Mouse (Mus musculus) intestine, embryonic 15.5 days (tissue): ENCODE results near the gene Spata20. TPM values are rescaled to one million over a fixed set of nuclear protein-coding genes. Genes with fewer than 3 reads are reported as not detected.

Experiments
- ATAC-seq: fragments of 200-750 bp; cut with Nextera tagmentation; 2 replicates; pipeline ENCODE4 v1.8.0; 2017; ENCODE audit warnings: moderate TSS enrichment, moderate library complexity
- H3K27ac ChIP-seq: fragments of 300-500 bp; sonication (generic); 2 replicates; pipeline ENCODE4 v1.5.1; 2015; ENCODE audit warnings: mild to moderate bottlenecking, inconsistent platforms
- H3K27me3 ChIP-seq: fragments of 300-500 bp; sonication (generic); replicated peaks from 2 replicates; pipeline ENCODE4 v1.6.1; 2015; ENCODE audit warnings: inconsistent platforms
- H3K36me3 ChIP-seq: fragments of 300-500 bp; sonication (generic); 2 replicates; pipeline ENCODE4 v1.6.1; 2015; ENCODE audit warnings: inconsistent platforms
- H3K4me1 ChIP-seq: fragments of 300-500 bp; sonication (generic); replicated peaks from 2 replicates; pipeline ENCODE4 v1.6.1; 2015; ENCODE audit warnings: inconsistent platforms
- H3K4me2 ChIP-seq: fragments of 300-500 bp; sonication (generic); replicated peaks from 2 replicates; pipeline ENCODE4 v1.6.1; 2015; ENCODE audit warnings: mild to moderate bottlenecking, inconsistent platforms
- H3K4me3 ChIP-seq: fragments of 300-500 bp; sonication (generic); replicated peaks from 2 replicates; pipeline ENCODE4 v1.5.1; 2015; ENCODE audit warnings: inconsistent platforms
- H3K9ac ChIP-seq: fragments of 300-500 bp; sonication (generic); 2 replicates; pipeline ENCODE4 v1.6.1; 2015; ENCODE audit warnings: inconsistent platforms
- H3K9me3 ChIP-seq: fragments of 300-500 bp; sonication (generic); 2 replicates; pipeline ENCODE4 v1.6.1; 2016; ENCODE audit warnings: inconsistent platforms
- WGBS: fragments of 180-500 bp; shearing (Covaris S2); methylation state at CpG from one replicate; pipeline ENCODE4 v1.1.7; 2015; 5-methylcytosine and 5-hydroxymethylcytosine counted together
- polyA plus RNA-seq: library from polyadenylated mRNA; unstranded; fragments of >200 nt; fragmentation: Nextera tagmentation; extraction: Ambion mirVana; gene quantifications from 2 replicates; pipeline ENCODE4 v1.2.1, GENCODE M21; 2015

The Spata20 gene
- polyA plus RNA-seq, 1 experiment from 2014 or later: 0.06 TPM

DNA sequence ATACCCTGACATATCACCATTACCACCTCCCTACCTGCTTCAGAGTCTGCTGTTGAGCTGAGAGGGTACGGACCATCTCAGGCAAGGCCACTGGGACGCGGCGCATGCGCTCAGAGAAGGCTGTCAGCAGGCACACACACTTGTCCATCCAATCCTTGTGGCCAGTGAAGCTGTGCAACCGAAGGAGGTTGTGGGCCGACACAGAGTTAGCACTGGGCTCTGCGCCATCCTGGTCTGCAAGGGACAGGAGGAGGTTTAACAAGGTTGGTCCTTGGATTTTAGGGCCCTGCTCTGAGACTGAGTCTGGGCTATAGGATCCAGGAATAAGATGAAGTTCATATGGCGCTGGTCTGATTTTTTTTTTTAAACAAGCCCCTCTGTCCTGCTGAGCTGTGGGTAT lies 5.6 kb downstream of the Spata20 start:
- ATAC-seq: no peak
- no peaks in the 10 kb centered on the region for H3K36me3 ChIP-seq
- H3K27ac ChIP-seq: no peak overlapping the region
- no peak overlapping the region for H3K4me3 ChIP-seq
- H3K4me2 ChIP-seq: no peak overlapping the region
- H3K4me1 ChIP-seq: peaks cover 5% of the 10 kb centered on the region; the same call in 1 of the 2 replicates
- no peak overlapping the region for H3K9ac ChIP-seq
- H3K27me3 ChIP-seq: peaks cover 16% of the 10 kb centered on the region
- H3K9me3 ChIP-seq: no peaks in the 10 kb centered on the region
- WGBS: 89% methylated on average over 9 of the region's 9 CpGs

- Histone ChIP-seq H3K36me3 (no peaks in the 10 kb centered on the region), H3K27me3 (peaks cover 37% of the 10 kb centered on the region), H3K9me3 (no peaks in the 10 kb centered on the region), H3K27ac (no peak overlapping the region), H3K4me2 (no peak overlapping the region), H3K4me1 (peaks cover 26% of the 10 kb centered on the region), H3K4me3 (no peak overlapping the region), H3K9ac (no peak overlapping the region)
- whole genome bisulfite sequencing: 78% methylated on average over 6 of the region's 6 CpGs
- no peak for ATAC-seq
Measured at GRCm38 (mm10) chr11:94477651-94478050, 8.3 kb downstream of the Spata20 start.

GRCm38 (mm10) chr11:94475722-94476121 lies 10.3 kb downstream of the Spata20 start:
- Histone ChIP-seq H3K27ac (no peak overlapping the region), H3K27me3 (peaks cover 50% of the 10 kb centered on the region), H3K4me3 (no peak overlapping the region), H3K9ac (no peak overlapping the region), H3K4me2 (no peak overlapping the region), H3K4me1 (peaks cover 37% of the 10 kb centered on the region), H3K36me3 (no peaks in the 10 kb centered on the region), H3K9me3 (no peaks in the 10 kb centered on the region)
- ATAC-seq: no peak
- 22% methylated on average over 11 of the region's 11 CpGs for WGBS

GRCm38 (mm10) chr11:94474544-94474910 lies 11.5 kb downstream of the Spata20 start:
- Histone ChIP-seq H3K27ac (0 out of 2 replicates have a peak overlapping the region, but pooled peaks have one; percentile 25), H3K9me3 (no peaks in the 10 kb centered on the region), H3K36me3 (no peaks in the 10 kb centered on the region), H3K4me3 (peak overlapping the region; percentile 75), H3K9ac (no peak overlapping the region), H3K4me1 (peaks cover 41% of the 10 kb centered on the region), H3K27me3 (peaks cover 50% of the 10 kb centered on the region), H3K4me2 (peak overlapping the region; percentile 94)
- no peak for ATAC-seq
- WGBS: 2% methylated on average over 11 of the region's 11 CpGs

GRCm38 (mm10) chr11:94473707-94474543 lies 12.1 kb downstream of the Spata20 start, which contains the start of gene Cacna1g:
Gene Cacna1g (minus strand): TSS chr11:94474198.
- peaks cover 50% of the 10 kb centered on the region for H3K27me3 ChIP-seq
- H3K27ac ChIP-seq: peak within 1 kb of the TSS; percentile 92
- peaks cover 48% of the 10 kb centered on the region for H3K4me1 ChIP-seq

DNA sequence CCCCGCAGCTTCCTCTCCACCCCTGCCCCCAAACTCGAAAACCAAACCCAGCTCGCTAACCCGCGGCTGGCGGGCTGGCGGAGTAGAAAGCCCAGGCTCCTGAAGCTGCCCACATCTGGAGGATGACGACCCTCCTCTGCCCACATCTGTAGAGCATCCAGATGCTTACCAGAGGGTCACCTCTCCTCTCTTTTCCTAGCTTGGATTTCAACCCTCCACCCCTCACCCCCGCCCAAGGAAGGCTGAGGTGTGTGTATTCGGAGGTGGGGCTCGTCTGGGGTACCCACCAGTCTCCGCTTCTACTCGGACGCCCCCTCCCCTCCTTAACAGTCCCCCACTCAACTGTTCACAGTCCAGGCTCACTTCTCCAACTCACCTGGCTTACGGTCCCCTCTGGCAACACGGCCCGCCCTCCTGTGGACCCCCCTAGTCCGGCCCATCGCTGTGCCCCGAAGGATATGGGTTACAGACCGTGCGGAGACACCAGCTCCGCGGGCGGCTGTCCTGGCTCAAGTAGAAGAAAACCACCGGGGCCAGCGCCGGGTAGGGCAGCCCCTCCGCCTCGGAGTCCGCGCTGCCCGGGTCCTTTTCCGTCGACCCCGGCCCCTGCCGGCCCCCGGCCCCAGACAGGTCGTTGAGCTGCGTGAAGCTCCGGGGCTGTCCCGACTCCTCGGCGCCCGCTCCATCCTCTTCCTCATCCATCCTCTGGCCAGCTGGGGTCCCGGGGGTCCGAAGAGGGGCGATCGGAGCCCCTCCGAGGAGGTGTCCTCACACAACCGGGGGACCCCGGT lies 12.9 kb downstream of the Spata20 start:
- WGBS: under 1% methylated on average over 52 of the region's 52 CpGs
- Histone ChIP-seq H3K36me3 (no peaks in the 10 kb centered on the region), H3K4me3 (peak overlapping the region; percentile 75), H3K9ac (peak overlapping the region; percentile 78), H3K27me3 (peaks cover 50% of the 10 kb centered on the region), H3K9me3 (no peaks in the 10 kb centered on the region), H3K4me2 (peak overlapping the region; percentile 94), H3K27ac (peak overlapping the region; percentile 92), H3K4me1 (peaks cover 56% of the 10 kb centered on the region)
- peak; percentile 17; the same call in 1 of the 2 replicates for ATAC-seq

More at GRCm38 (mm10) chr11:94473707-94474543, 12.1 kb downstream of the Spata20 start, which contains the start of gene Cacna1g:
- Histone ChIP-seq H3K9ac (peak within 1 kb of the TSS; percentile 78), H3K9me3 (no peaks in the 10 kb centered on the region), H3K4me2 (peak within 1 kb of the TSS; percentile 94), H3K36me3 (no peaks in the 10 kb centered on the region), H3K4me3 (peak within 1 kb of the TSS; percentile 75)
- ATAC-seq: peak; percentile 95
- WGBS: under 1% methylated on average over 61 of the region's 71 CpGs

- peak overlapping the region; percentile 75 for H3K4me3 ChIP-seq
- H3K9ac ChIP-seq: peak overlapping the region; percentile 78
- peaks cover 46% of the 10 kb centered on the region for H3K27me3 ChIP-seq
- peaks cover 59% of the 10 kb centered on the region for H3K4me1 ChIP-seq
- WGBS: 2% methylated on average over 15 of the region's 15 CpGs
- H3K9me3 ChIP-seq: no peaks in the 10 kb centered on the region
- no peak for ATAC-seq
- H3K36me3 ChIP-seq: no peaks in the 10 kb centered on the region
- 0 out of 2 replicates have a peak overlapping the region, but pooled peaks have one; percentile 17 for H3K27ac ChIP-seq
- peak overlapping the region; percentile 94 for H3K4me2 ChIP-seq
Measured at GRCm38 (mm10) chr11:94472585-94472915, 13.4 kb downstream of the Spata20 start.

DNA sequence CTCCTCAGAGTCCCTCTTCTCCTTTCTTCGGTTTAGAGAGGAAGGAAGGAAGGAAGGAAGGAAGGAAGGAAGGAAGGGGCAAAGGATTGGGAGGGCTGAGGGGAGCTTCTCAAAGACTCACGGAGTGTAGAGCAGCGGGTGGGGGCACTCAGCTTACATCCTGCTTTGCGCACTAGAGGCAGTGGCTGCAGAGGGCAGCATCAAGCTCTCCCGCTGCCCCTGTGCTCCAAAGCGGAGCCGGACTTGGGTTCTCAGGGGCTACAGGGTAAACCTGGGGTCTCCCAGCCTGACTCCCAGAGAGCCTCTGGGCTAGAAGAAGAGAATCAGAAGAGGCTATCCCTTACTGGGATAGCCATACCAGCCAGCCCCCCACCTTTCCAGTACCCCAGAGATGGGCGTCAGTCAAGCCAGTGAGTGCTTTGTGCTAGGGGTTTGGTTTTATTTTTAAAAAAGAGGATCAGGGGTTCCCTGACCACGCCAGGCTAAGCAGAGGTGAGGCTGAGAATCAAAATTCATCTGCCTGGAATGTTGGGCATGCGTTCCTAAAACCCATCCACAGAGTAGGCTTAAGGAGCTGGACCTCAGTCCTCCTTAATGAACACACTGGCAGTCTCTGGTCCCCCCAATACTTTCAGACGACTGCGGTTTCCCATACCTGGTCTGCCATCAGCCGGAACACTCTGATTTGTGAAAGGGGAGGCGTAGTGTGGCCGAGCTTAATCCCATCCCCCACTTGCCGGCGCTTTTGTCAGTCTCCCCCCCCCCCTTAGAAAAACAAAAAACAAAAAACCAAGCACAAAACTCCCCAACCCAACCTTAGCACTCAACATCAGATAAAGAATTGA lies 14.0 kb downstream of the Spata20 start:
- Histone ChIP-seq H3K27me3 (peaks cover 45% of the 10 kb centered on the region), H3K4me1 (peaks cover 62% of the 10 kb centered on the region), H3K36me3 (no peaks in the 10 kb centered on the region), H3K9ac (peak overlapping the region; percentile 78), H3K4me2 (peak overlapping the region; percentile 94), H3K9me3 (no peaks in the 10 kb centered on the region), H3K27ac (0 out of 2 replicates have a peak overlapping the region, but pooled peaks have one; percentile 17), H3K4me3 (peak overlapping the region; percentile 75)
- no peak for ATAC-seq
- WGBS: 19% methylated on average over 17 of the region's 17 CpGs

GRCm38 (mm10) chr11:94470391-94470790 lies 15.6 kb downstream of the Spata20 start:
- no peaks in the 10 kb centered on the region for H3K36me3 ChIP-seq
- peaks cover 58% of the 10 kb centered on the region for H3K4me1 ChIP-seq
- peaks cover 34% of the 10 kb centered on the region for H3K27me3 ChIP-seq
- 0 out of 2 replicates have a peak overlapping the region, but pooled peaks have one; percentile 40 for H3K27ac ChIP-seq
- 36% methylated on average over 6 of the region's 7 CpGs for WGBS
- peak overlapping the region; percentile 22 for H3K4me2 ChIP-seq
- no peak overlapping the region for H3K4me3 ChIP-seq
- no peaks in the 10 kb centered on the region for H3K9me3 ChIP-seq
- H3K9ac ChIP-seq: no peak overlapping the region
- ATAC-seq: no peak

GRCm38 (mm10) chr11:94469136-94470064 lies 16.6 kb downstream of the Spata20 start:
- peaks cover 56% of the 10 kb centered on the region for H3K4me1 ChIP-seq
- no peaks in the 10 kb centered on the region for H3K36me3 ChIP-seq
- H3K4me3 ChIP-seq: no peak overlapping the region
- H3K27ac ChIP-seq: peak overlapping the region; percentile 48
- peaks cover 24% of the 10 kb centered on the region for H3K27me3 ChIP-seq
- no peak for ATAC-seq
- peak overlapping the region; percentile 31; the same call in 1 of the 2 replicates for H3K4me2 ChIP-seq
- H3K9me3 ChIP-seq: no peaks in the 10 kb centered on the region
- no peak overlapping the region for H3K9ac ChIP-seq
- 34% methylated on average over 9 of the region's 9 CpGs for WGBS

GRCm38 (mm10) chr11:94468582-94469064 lies 17.4 kb downstream of the Spata20 start:
- Histone ChIP-seq H3K36me3 (no peaks in the 10 kb centered on the region), H3K4me3 (no peak overlapping the region), H3K4me1 (peaks cover 55% of the 10 kb centered on the region), H3K9me3 (no peaks in the 10 kb centered on the region), H3K27me3 (peaks cover 22% of the 10 kb centered on the region), H3K4me2 (no peak overlapping the region), H3K27ac (0 out of 2 replicates have a peak overlapping the region, but pooled peaks have one; percentile 48), H3K9ac (no peak overlapping the region)
- no peak for ATAC-seq
- WGBS: 33% methylated on average over 4 of the region's 4 CpGs
